Mouse (Mus musculus): ENCODE measurements at regions not wholly inside any gene's neighbourhood (a gene's known extent, or its start where the extent isn't known, plus 50 kb on each side); places are given as distances from the start of the nearest gene placed in this dataset.

DNA sequence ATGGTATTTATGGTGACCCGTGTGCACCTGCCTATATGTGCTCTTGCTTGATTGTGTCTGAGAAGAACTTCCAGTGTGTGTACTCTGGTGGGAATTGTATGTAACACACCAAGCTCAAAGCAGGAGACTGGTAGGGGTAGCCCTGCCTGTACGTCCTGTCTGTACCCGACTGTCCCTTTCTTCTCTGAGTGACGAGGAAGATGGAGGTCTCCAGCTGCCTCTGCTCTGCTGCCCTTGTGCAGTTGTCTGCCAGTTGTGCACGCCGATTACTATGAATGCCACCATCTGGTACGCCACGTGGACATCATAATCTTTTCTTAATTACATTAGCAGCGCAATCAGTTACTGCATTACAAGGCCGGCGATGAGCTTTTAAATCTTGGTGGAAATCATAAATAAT is 53.6 kb upstream of the Mvb12b start:
- no peak for DNase-seq (ENCODE audit: low spot score)

DNA sequence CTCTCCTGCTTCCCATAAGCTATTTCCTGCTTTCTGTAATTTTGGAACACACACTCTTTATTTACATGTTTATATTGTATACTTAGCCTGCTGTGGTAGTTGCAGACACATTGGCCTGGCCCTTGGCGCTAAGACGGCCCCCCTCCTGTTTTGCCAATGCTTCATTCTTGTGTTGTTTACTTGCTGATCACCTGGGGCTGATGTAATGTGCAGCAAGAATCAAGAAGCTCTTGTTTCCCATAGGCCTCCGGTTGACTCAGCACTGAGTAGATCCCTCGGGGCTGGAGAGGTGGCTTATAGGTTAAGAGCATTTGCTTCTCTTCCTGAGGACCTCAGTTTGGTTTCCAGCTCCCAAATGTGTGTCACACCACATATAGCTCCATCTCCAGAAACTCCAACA is 52.1 kb upstream of the Mvb12b start:
- no peak for DNase-seq (ENCODE audit: low spot score)
